Mouse (Mus musculus): Measurements from ENCODE around the gene Pde11a.

DNA sequence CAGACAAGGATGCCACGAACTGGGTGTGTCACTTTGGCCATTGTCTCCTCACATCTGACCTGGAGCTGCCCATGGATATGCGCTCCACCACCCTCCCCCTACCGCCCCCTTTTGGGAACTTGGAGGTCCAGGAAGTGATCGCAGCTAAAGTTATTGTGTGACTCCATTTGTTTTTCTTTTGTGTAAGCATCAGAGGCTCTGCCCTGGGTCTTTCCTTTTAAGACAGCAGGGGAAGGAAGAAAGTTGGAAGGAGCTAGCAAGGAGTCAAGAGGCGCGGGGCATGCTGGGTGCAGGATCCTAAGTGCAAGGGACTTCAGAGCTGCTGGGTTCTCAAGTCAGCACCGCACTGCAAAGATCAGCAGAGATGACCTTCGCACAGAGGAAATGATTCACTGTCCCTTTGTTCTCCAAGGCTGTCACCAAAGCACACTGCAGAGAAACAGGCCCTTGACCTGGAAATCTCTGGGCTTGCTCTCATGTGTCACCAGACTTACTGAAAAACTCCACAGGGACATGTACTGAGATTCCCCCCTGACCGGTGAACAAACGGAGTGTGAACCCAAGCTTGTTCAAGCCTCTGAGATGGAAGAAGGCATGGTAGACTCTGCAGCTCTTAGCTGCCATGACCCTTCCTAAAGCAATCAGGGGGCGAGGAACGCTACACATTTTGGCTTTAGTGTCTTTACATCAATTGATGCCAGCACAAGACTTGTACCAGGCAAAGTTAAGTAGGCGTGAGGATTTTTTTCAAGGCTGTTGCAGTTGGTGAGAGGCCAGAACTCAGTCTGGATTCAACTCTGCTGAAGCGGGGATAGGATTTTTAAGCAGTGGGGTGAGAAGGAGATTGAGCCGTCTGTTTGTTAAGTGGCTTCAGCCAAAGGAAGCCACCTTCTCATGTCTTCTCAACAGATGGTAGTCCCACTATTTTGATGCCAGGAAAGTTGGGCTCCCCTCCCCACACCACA lies 377.9 kb downstream of the Pde11a start:
- TF ChIP-seq CTCF (conservative IDR thresholded peaks at IDR 0.05; ENCODE audit: insufficient read depth, insufficient read length, low read depth, low read length) = no peak
- no peak for TF ChIP-seq POLR2A (IDR thresholded peaks at IDR 0.05; ENCODE audit: low read depth, low read length)
